8 mouse cellular contexts compared by ENCODE assay signal in genomic region chr11:24081016-24081686, GRCm38 (mm10). TPM values are rescaled to one million over a fixed set of nuclear protein-coding genes. Genes with fewer than 3 reads are reported as not detected.
DNase-seq lines count a peak whose midpoint lies in the region; ATAC-seq lines count a peak whose summit lies in the region.

No protein-coding gene starts in this region.

- no peaks in the 10 kb centered on the region for H3K27me3 ChIP-seq in heart, embryonic 13.5 days (replicated peaks)
- peaks cover 57% of the 10 kb centered on the region for H3K27me3 ChIP-seq in kidney, embryonic 16.5 days (ENCODE audit: insufficient read depth, low read length)
- H3K27me3 ChIP-seq in lung, embryonic 15.5 days: no peaks in the 10 kb centered on the region
- no peaks in the 10 kb centered on the region for H3K27me3 ChIP-seq in neural tube, embryonic 15.5 days (replicated peaks)

- peak; percentile 37; the same call in 1 of the 2 replicates for ATAC-seq in heart, embryonic 13.5 days (ENCODE audit: extremely low read depth, insufficient number of reproducible peaks, low FRiP score, low TSS enrichment)
- ATAC-seq in kidney, embryonic 16.5 days (ENCODE audit: low FRiP score, low TSS enrichment): peak; percentile 50; the same call in 1 of the 2 replicates
- peak; percentile 43 for ATAC-seq in lung, embryonic 15.5 days (ENCODE audit: borderline replicate concordance, extremely low read depth, low FRiP score, low TSS enrichment)
- peak; percentile 69 for ATAC-seq in neural tube, embryonic 15.5 days (ENCODE audit: low FRiP score)

- under 1% methylated on average over 35 of the region's 35 CpGs for WGBS in heart, embryonic 13.5 days
- under 1% methylated on average over 35 of the region's 35 CpGs for WGBS in kidney, embryonic 16.5 days
- WGBS in lung, embryonic 15.5 days: under 1% methylated on average over 34 of the region's 35 CpGs
- under 1% methylated on average over 34 of the region's 35 CpGs for WGBS in neural tube, embryonic 15.5 days

- H3K4me3 ChIP-seq in heart, embryonic 13.5 days: peak overlapping the region; percentile 68
- peak overlapping the region; percentile 65 for H3K4me3 ChIP-seq in kidney, embryonic 16.5 days (ENCODE audit: low read length)
- H3K4me3 ChIP-seq in lung, embryonic 15.5 days: peak overlapping the region; percentile 71
- peak overlapping the region; percentile 70 for H3K4me3 ChIP-seq in neural tube, embryonic 15.5 days (replicated peaks)

- H3K4me2 ChIP-seq in heart, embryonic 13.5 days: peak overlapping the region; percentile 92
- H3K4me2 ChIP-seq in kidney, embryonic 16.5 days (replicated peaks; ENCODE audit: low read depth, low read length): peak overlapping the region; percentile 99
- H3K4me2 ChIP-seq in lung, embryonic 15.5 days: peak overlapping the region; percentile 93
- H3K4me2 ChIP-seq in neural tube, embryonic 15.5 days: peak overlapping the region; percentile 97

- peak overlapping the region; percentile 92 for H3K9ac ChIP-seq in heart, embryonic 13.5 days
- H3K9ac ChIP-seq in kidney, embryonic 16.5 days (replicated peaks; ENCODE audit: low read length): peak overlapping the region; percentile 65
- H3K9ac ChIP-seq in lung, embryonic 15.5 days: peak overlapping the region; percentile 56
- H3K9ac ChIP-seq in neural tube, embryonic 15.5 days (replicated peaks): peak overlapping the region; percentile 87

- no peaks in the 10 kb centered on the region for H3K9me3 ChIP-seq in heart, embryonic 13.5 days
- no peaks in the 10 kb centered on the region for H3K9me3 ChIP-seq in kidney, embryonic 16.5 days (ENCODE audit: low read length)
- no peaks in the 10 kb centered on the region for H3K9me3 ChIP-seq in lung, embryonic 15.5 days
- H3K9me3 ChIP-seq in neural tube, embryonic 15.5 days (replicated peaks): no peaks in the 10 kb centered on the region

- peak; percentile 80 for DNase-seq in right cerebral cortex, adult 18-20 months
- no peak for DNase-seq in right cerebral cortex, postnatal 36 days (ENCODE audit: low spot score in 2 of 2)
- peak; percentile 81 for DNase-seq in embryo, embryonic 9.5 days (ENCODE audit: extremely low spot score)
- peak; percentile 46 for DNase-seq in thymus, postnatal 0 days (ENCODE audit: low spot score)

- peaks cover 11% of the 10 kb centered on the region for H3K36me3 ChIP-seq in heart, embryonic 13.5 days
- no peaks in the 10 kb centered on the region for H3K36me3 ChIP-seq in kidney, embryonic 16.5 days (ENCODE audit: insufficient read depth, low read length)
- no peaks in the 10 kb centered on the region for H3K36me3 ChIP-seq in lung, embryonic 15.5 days
- peaks cover 6% of the 10 kb centered on the region; the same call in 1 of the 2 replicates for H3K36me3 ChIP-seq in neural tube, embryonic 15.5 days

- H3K27ac ChIP-seq in heart, embryonic 13.5 days (replicated peaks): peak overlapping the region; percentile 94
- no peak overlapping the region for H3K27ac ChIP-seq in kidney, embryonic 16.5 days (ENCODE audit: low read length)
- peak overlapping the region; percentile 82 for H3K27ac ChIP-seq in lung, embryonic 15.5 days
- peak overlapping the region; percentile 96 for H3K27ac ChIP-seq in neural tube, embryonic 15.5 days (replicated peaks)

- H3K4me1 ChIP-seq in heart, embryonic 13.5 days: peaks cover 40% of the 10 kb centered on the region
- H3K4me1 ChIP-seq in kidney, embryonic 16.5 days (ENCODE audit: insufficient read depth, low read length): peaks cover 36% of the 10 kb centered on the region
- H3K4me1 ChIP-seq in lung, embryonic 15.5 days: peaks cover 27% of the 10 kb centered on the region
- H3K4me1 ChIP-seq in neural tube, embryonic 15.5 days: peaks cover 32% of the 10 kb centered on the region

RNA-seq across cellular contexts. Expression of gene Bcl11a, which starts 3.3 kb away (rescaled TPM):
- polyA plus RNA-seq in heart, embryonic 13.5 days (2015; fragmentation: Nextera tagmentation; extraction: Ambion mirVana): 15.3 and 15.9 TPM in 2 replicates
- polyA plus RNA-seq in kidney, embryonic 16.5 days (2015; fragmentation: Nextera tagmentation; extraction: Ambion mirVana): 2.8 and 3.1 TPM in 2 replicates
- polyA plus RNA-seq in lung, embryonic 15.5 days (2015; fragmentation: Nextera tagmentation; extraction: Ambion mirVana): 15.4 and 15.8 TPM in 2 replicates
- polyA plus RNA-seq in neural tube, embryonic 15.5 days (2015; fragmentation: Nextera tagmentation; extraction: Ambion mirVana): 85.1 and 102 TPM in 2 replicates
- polyA plus RNA-seq in thymus, postnatal 0 days (2015; fragmentation: Nextera tagmentation; extraction: Ambion mirVana): 7.4 and 8.0 TPM in 2 replicates

RNA-seq across cellular contexts. Expression of gene A830031A19Rik, which starts 6.3 kb away (rescaled TPM):
- polyA plus RNA-seq in heart, embryonic 13.5 days (2015; fragmentation: Nextera tagmentation; extraction: Ambion mirVana): not detected in 2 replicates
- not detected in 2 replicates for polyA plus RNA-seq in kidney, embryonic 16.5 days (2015; fragmentation: Nextera tagmentation; extraction: Ambion mirVana)
- not detected in 2 replicates for polyA plus RNA-seq in lung, embryonic 15.5 days (2015; fragmentation: Nextera tagmentation; extraction: Ambion mirVana)
- polyA plus RNA-seq in neural tube, embryonic 15.5 days (2015; fragmentation: Nextera tagmentation; extraction: Ambion mirVana): not detected in 2 replicates
- not detected in 2 replicates for polyA plus RNA-seq in thymus, postnatal 0 days (2015; fragmentation: Nextera tagmentation; extraction: Ambion mirVana)

Comparison
In these comparisons a context has a peak if more than half of its experiments do, and no peak if none do; other contexts are left out.
1. DNase-seq: peak in right cerebral cortex, adult 18-20 months (single experiment), embryo, embryonic 9.5 days (single experiment) and thymus, postnatal 0 days (single experiment); none in right cerebral cortex, postnatal 36 days (0 of 2).
2. Peak in every context shown above with its lines, with median percentiles within 50 percentile points of each other: ATAC-seq, H3K4me2 ChIP-seq, H3K4me3 ChIP-seq and H3K9ac ChIP-seq.